Mouse (Mus musculus) adrenal gland, postnatal 25 days (tissue): ENCODE results near the gene Gm5891. TPM values are rescaled to one million over a fixed set of nuclear protein-coding genes. Genes with fewer than 3 reads are reported as not detected.
"Not testable (repeated sequence)": the region's sequence is repeated elsewhere in the genome, so short reads cannot be mapped to it uniquely, and the experiment has no call there.

ENCODE experiments used
- DNase-seq: peaks from one replicate; pipeline ENCODE4 v3.0.0; 2021; ENCODE audit warnings: mixed read lengths
- long read RNA-seq: library from polyadenylated mRNA; stranded (forward); transcript quantifications from one replicate; pipeline ENCODE4 v2.0.0, GENCODE M21; 2021
- total RNA-seq: library from RNA; stranded (reverse); gene quantifications from 2 replicates; pipeline ENCODE4 v1.2.3, GENCODE M21; 2021

Gene Gm5891
- total RNA-seq = not detected in 2 replicates
- long read RNA-seq = 0 reads

- not testable (repeated sequence) for DNase-seq
Observed at GRCm38 (mm10) chr7:21921191-21921590, at the start of gene Gm5891. TSS of gene Gm5891 (minus strand) at chr7:21921291.

Other genes with a start within 250 kb of the Gm5891 start
- not detected in 2 replicates for gene Gm4175, start 159.8 kb downstream of the Gm5891 start, total RNA-seq
- not detected in 2 replicates for gene Gm4177, start 124.6 kb downstream of the Gm5891 start, total RNA-seq
- gene Vmn1r135, start 88.9 kb downstream of the Gm5891 start, total RNA-seq = not detected in 2 replicates
- gene Gm5725, start 77.0 kb downstream of the Gm5891 start, total RNA-seq = not detected in 2 replicates
- gene Vmn1r137, start 73.3 kb upstream of the Gm5891 start, total RNA-seq = not detected in 2 replicates
- not detected in 2 replicates for gene Vmn1r138, start 107.6 kb upstream of the Gm5891 start, total RNA-seq
- not detected in 2 replicates for gene Gm6176, start 135.0 kb upstream of the Gm5891 start, total RNA-seq
- not detected in 2 replicates for gene Vmn1r139, start 147.8 kb upstream of the Gm5891 start, total RNA-seq
- gene Gm16451, start 197.0 kb upstream of the Gm5891 start, total RNA-seq = not detected in 2 replicates
- not detected in 2 replicates for gene Gm10666, start 213.4 kb upstream of the Gm5891 start, total RNA-seq
- not detected in 2 replicates for gene Vmn1r142, start 242.7 kb upstream of the Gm5891 start, total RNA-seq